ENCODE assay signal across 13 mouse cellular contexts in genomic region chr5:148973019-148973668, GRCm38 (mm10). TPM values are rescaled to one million over a fixed set of nuclear protein-coding genes. Genes with fewer than 3 reads are reported as not detected.
DNase-seq lines count a peak whose midpoint lies in the region; ATAC-seq and TF ChIP-seq lines count a peak whose summit lies in the region.
"Had no signal": no experiment of that assay in that cellular context is flagged by ENCODE, and none has a peak within 500 bp of the region (broad histone marks: within the 10 kb centered on the region; RNA-seq: fewer than 3 reads in every experiment).

No protein-coding gene starts in this region.

- no peak for DNase-seq in heart, postnatal 14 days
- no peak for DNase-seq in stomach, postnatal 0 days (ENCODE audit: low spot score)
- no peak for DNase-seq in frontal cortex, postnatal 10 days (ENCODE audit: low spot score in 2 of 2)
- DNase-seq in heart, adult 9 months (ENCODE audit: low spot score in 2 of 2) = no peak
- DNase-seq: liver, embryonic 13.5 days; spleen, adult 18-20 months had no signal

- no peaks in the 10 kb centered on the region for H3K9me3 ChIP-seq in heart, embryonic 11.5 days (replicated peaks; ENCODE audit: control insufficient read depth, low read length)
- no peaks in the 10 kb centered on the region for H3K9me3 ChIP-seq in stomach, embryonic 16.5 days (replicated peaks; ENCODE audit: control insufficient read depth, low read length)
- no peaks in the 10 kb centered on the region for H3K9me3 ChIP-seq in stomach, postnatal 0 days (ENCODE audit: control insufficient read depth, low read length)
- H3K9me3 ChIP-seq in midbrain, embryonic 12.5 days = no peaks in the 10 kb centered on the region
- H3K9me3 ChIP-seq: liver, embryonic 13.5 days had no signal

- no peaks in the 10 kb centered on the region for H3K27me3 ChIP-seq in heart, embryonic 11.5 days (ENCODE audit: control insufficient read depth, insufficient read depth, low read length)
- H3K27me3 ChIP-seq in stomach, embryonic 16.5 days (ENCODE audit: control insufficient read depth, insufficient read depth, low read length) = no peaks in the 10 kb centered on the region
- H3K27me3 ChIP-seq in stomach, postnatal 0 days (ENCODE audit: control insufficient read depth, insufficient read depth, low read length) = no peaks in the 10 kb centered on the region
- no peaks in the 10 kb centered on the region for H3K27me3 ChIP-seq in midbrain, embryonic 12.5 days
- H3K27me3 ChIP-seq: liver, embryonic 13.5 days; Patski had no signal

- TF ChIP-seq EP300 in stomach, postnatal 0 days (optimal IDR thresholded peaks at IDR 0.05) = no peak

- no peak overlapping the region for H3K27ac ChIP-seq in heart, embryonic 11.5 days (ENCODE audit: low read depth, low read length)
- no peak overlapping the region for H3K27ac ChIP-seq in stomach, embryonic 16.5 days (ENCODE audit: low read length)
- H3K27ac ChIP-seq in stomach, postnatal 0 days (replicated peaks) = no peak overlapping the region
- H3K27ac ChIP-seq in midbrain, embryonic 12.5 days (replicated peaks) = no peak overlapping the region
- H3K27ac ChIP-seq: liver, embryonic 13.5 days had no signal

- no peak overlapping the region for H3K9ac ChIP-seq in heart, embryonic 11.5 days (ENCODE audit: low read depth, low read length)
- peak overlapping the region; percentile 35; the same call in 1 of the 2 replicates for H3K9ac ChIP-seq in stomach, embryonic 16.5 days (ENCODE audit: low read length)
- H3K9ac ChIP-seq in stomach, postnatal 0 days (ENCODE audit: low read length) = no peak overlapping the region
- H3K9ac ChIP-seq in midbrain, embryonic 12.5 days (replicated peaks) = no peak overlapping the region
- H3K9ac ChIP-seq: liver, embryonic 13.5 days had no signal

- H3K4me2 ChIP-seq in heart, embryonic 11.5 days = 0 out of 2 replicates have a peak overlapping the region, but pooled peaks have one; percentile 16
- no peak overlapping the region for H3K4me2 ChIP-seq in stomach, embryonic 16.5 days (ENCODE audit: low read depth, low read length)
- H3K4me2 ChIP-seq in stomach, postnatal 0 days (replicated peaks; ENCODE audit: low read depth) = no peak overlapping the region
- H3K4me2 ChIP-seq in midbrain, embryonic 12.5 days (replicated peaks) = no peak overlapping the region
- H3K4me2 ChIP-seq: liver, embryonic 13.5 days had no signal

- no peak for ATAC-seq in heart, embryonic 11.5 days (replicated peaks; ENCODE audit: insufficient number of reproducible peaks, low FRiP score, low TSS enrichment)
- ATAC-seq in stomach, embryonic 16.5 days (ENCODE audit: insufficient read depth, low FRiP score) = no peak
- no peak for ATAC-seq in stomach, postnatal 0 days (ENCODE audit: low FRiP score, low TSS enrichment)
- ATAC-seq in midbrain, embryonic 12.5 days (ENCODE audit: low FRiP score, low read depth) = peak; percentile 36; the same call in 1 of the 2 replicates
- ATAC-seq in inflammation-experienced regulatory T-cells, adult 6 months = no peak
- ATAC-seq: Patski had no signal

- peaks cover 14% of the 10 kb centered on the region for H3K4me1 ChIP-seq in heart, embryonic 11.5 days (ENCODE audit: control insufficient read depth, insufficient read depth, low read length)
- peaks cover 17% of the 10 kb centered on the region; the same call in 1 of the 2 replicates for H3K4me1 ChIP-seq in stomach, embryonic 16.5 days (ENCODE audit: control insufficient read depth, insufficient read depth, low read length)
- H3K4me1 ChIP-seq in stomach, postnatal 0 days (replicated peaks; ENCODE audit: control insufficient read depth, insufficient read depth) = peaks cover 5% of the 10 kb centered on the region; the same call in 1 of the 2 replicates
- H3K4me1 ChIP-seq in midbrain, embryonic 12.5 days = peaks cover 20% of the 10 kb centered on the region

- 10% methylated on average over 6 of the region's 6 CpGs for WGBS in heart, embryonic 11.5 days (ENCODE audit: insufficient replicate concordance)
- 16% methylated on average over 6 of the region's 6 CpGs for WGBS in stomach, embryonic 16.5 days
- WGBS in stomach, postnatal 0 days = 15% methylated on average over 6 of the region's 6 CpGs
- 9% methylated on average over 6 of the region's 6 CpGs for WGBS in midbrain, embryonic 12.5 days

- H3K4me3 ChIP-seq in heart, embryonic 11.5 days (ENCODE audit: low read depth, low read length) = no peak overlapping the region
- H3K4me3 ChIP-seq in stomach, embryonic 16.5 days (replicated peaks; ENCODE audit: low read length) = no peak overlapping the region
- H3K4me3 ChIP-seq in stomach, postnatal 0 days (ENCODE audit: low read depth, low read length) = no peak overlapping the region
- H3K4me3 ChIP-seq in midbrain, embryonic 12.5 days = no peak overlapping the region
- H3K4me3 ChIP-seq: liver, embryonic 13.5 days had no signal

- intact Hi-C loops in heart, postnatal 14 days (cut with DNase I) = no loop called here

- H3K36me3 ChIP-seq in heart, embryonic 11.5 days (ENCODE audit: control insufficient read depth, insufficient read depth, low read length) = no peaks in the 10 kb centered on the region
- H3K36me3 ChIP-seq in stomach, embryonic 16.5 days (ENCODE audit: control insufficient read depth, insufficient read depth, low read length) = no peaks in the 10 kb centered on the region
- H3K36me3 ChIP-seq in stomach, postnatal 0 days (ENCODE audit: control insufficient read depth, insufficient read depth, low read length) = no peaks in the 10 kb centered on the region
- H3K36me3 ChIP-seq in midbrain, embryonic 12.5 days = no peaks in the 10 kb centered on the region
- H3K36me3 ChIP-seq: liver, embryonic 13.5 days had no signal

- TF ChIP-seq CTCF in stomach, postnatal 0 days (IDR thresholded peaks at IDR 0.05; ENCODE audit: low read depth) = no peak

RNA-seq across cellular contexts. Expression of gene Gm42791, which starts 21.8 kb away (rescaled TPM):
- 2.5 TPM in 1 of 2 replicates, not detected in the other for polyA plus RNA-seq in heart, embryonic 11.5 days (2014; fragmentation: Nextera tagmentation; extraction: Ambion mirVana)
- 1 to 10 TPM; 3.3 to 6.1 TPM for total RNA-seq in heart, postnatal 14 days (2021)
- polyA plus RNA-seq in stomach, embryonic 16.5 days (2015; fragmentation: Nextera tagmentation; extraction: Ambion mirVana) = 1.6 and 2.2 TPM in 2 replicates
- 0.99 TPM in 1 of 2 replicates, not detected in the other for polyA plus RNA-seq in stomach, postnatal 0 days (2015; fragmentation: Nextera tagmentation; extraction: Ambion mirVana)
- polyA plus RNA-seq in midbrain, embryonic 12.5 days (2016; fragmentation: Nextera tagmentation; extraction: Ambion mirVana) = 2.0 TPM in 1 of 2 replicates, not detected in the other
- not detected for polyA plus RNA-seq in inflammation-experienced regulatory T-cells, adult 6 months (2017; shearing (Covaris generic))
- total RNA-seq: monocyte, adult 5-6 weeks had no signal
- polyA plus RNA-seq: heart, embryonic 16.5 days; Patski had no signal

RNA-seq across cellular contexts. Expression of gene Katnal1, which starts 44.0 kb away (rescaled TPM):
- 17.4 and 18.5 TPM in 2 replicates for polyA plus RNA-seq in heart, embryonic 11.5 days (2014; fragmentation: Nextera tagmentation; extraction: Ambion mirVana)
- 1 to 10 TPM; 5.4 to 7.9 TPM for total RNA-seq in heart, postnatal 14 days (2021)
- polyA plus RNA-seq in stomach, embryonic 16.5 days (2015; fragmentation: Nextera tagmentation; extraction: Ambion mirVana) = 10.5 and 11.0 TPM in 2 replicates
- polyA plus RNA-seq in stomach, postnatal 0 days (2015; fragmentation: Nextera tagmentation; extraction: Ambion mirVana) = 3.4 and 4.1 TPM in 2 replicates
- 37.0 and 39.7 TPM in 2 replicates for polyA plus RNA-seq in midbrain, embryonic 12.5 days (2016; fragmentation: Nextera tagmentation; extraction: Ambion mirVana)
- 1 to 10 TPM; 2.1 to 3.7 (median 3.7) TPM for polyA plus RNA-seq in inflammation-experienced regulatory T-cells, adult 6 months (2017; shearing (Covaris generic))
